Mouse (Mus musculus) CH12.LX (cell line): ENCODE measurements around the gene 1700020A23Rik. TPM values are rescaled to one million over a fixed set of nuclear protein-coding genes. Genes with fewer than 3 reads are reported as not detected.
A peak's percentile ranks its signal among the peaks of the same experiment; 100 is the strongest.

ENCODE experiments used
- DNase-seq: peaks from one replicate; pipeline ENCODE4 v3.0.0-alpha.2; 2013; ENCODE audit errors: extremely low read depth
- H3K27ac ChIP-seq: 2 replicates; pipeline ENCODE4 v1.5.1; 2012; ENCODE audit warnings: low read depth, mild to moderate bottlenecking, control low read depth, moderate library complexity; ENCODE audit not compliant: insufficient read depth
- H3K27me3 ChIP-seq: replicated peaks from 2 replicates; pipeline ENCODE3; 2012; ENCODE audit warnings: inconsistent platforms
- H3K36me3 ChIP-seq, 2 experiments: replicated peaks in 1 of 2; 2 replicates each; pipeline versions ENCODE3 to v1.6.1; 2012; ENCODE audit warnings: inconsistent platforms in 1 of 2, low read length in 1 of 2, mild to moderate bottlenecking in 1 of 2, mixed read lengths in 1 of 2, moderate library complexity in 1 of 2; ENCODE audit not compliant: control insufficient read depth in 1 of 2, insufficient read depth in 1 of 2
- H3K4me1 ChIP-seq, 2 experiments: 2 replicates each; pipeline ENCODE4 v1.6.1; 2012; ENCODE audit warnings: inconsistent platforms in 1 of 2, moderate library complexity in 1 of 2; ENCODE audit not compliant: insufficient read depth in 2 of 2, control insufficient read depth in 1 of 2
- H3K4me2 ChIP-seq: 2 replicates; pipeline ENCODE4 v1.6.1; 2012; ENCODE audit warnings: low read depth, mild to moderate bottlenecking, control low read depth; ENCODE audit not compliant: poor library complexity, insufficient read depth, severe bottlenecking
- H3K4me3 ChIP-seq, 3 experiments: fragments of 150-350 bp in 1 of 3; sonication (generic) in 1 of 3; replicated peaks in 1 of 3; 2 replicates each; pipeline versions ENCODE3 to v1.5.1; 2011 to 2012; ENCODE audit warnings: low read depth in 2 of 3, low read length in 2 of 3, mild to moderate bottlenecking in 2 of 3, moderate library complexity in 2 of 3, control low read depth in 1 of 3, improper control_type of control experiment in 1 of 3, inconsistent platforms in 1 of 3, mixed read lengths in 1 of 3; ENCODE audit not compliant: poor library complexity in 1 of 3
- H3K79me2 ChIP-seq: replicated peaks from 2 replicates; pipeline ENCODE4 v1.6.1; 2012; ENCODE audit warnings: mild to moderate bottlenecking, moderate library complexity; ENCODE audit not compliant: control insufficient read depth, poor library complexity, insufficient read depth, severe bottlenecking; ENCODE audit errors: extremely low read depth
- H3K9ac ChIP-seq: 2 replicates; pipeline ENCODE4 v1.6.1; 2012; ENCODE audit warnings: low read depth, mild to moderate bottlenecking, control low read depth, moderate library complexity; ENCODE audit not compliant: insufficient read depth
- H3K9me3 ChIP-seq: replicated peaks from 2 replicates; pipeline ENCODE3; 2012; ENCODE audit warnings: low read length, inconsistent platforms, mixed read lengths
- CHD1 ChIP-seq: IDR thresholded peaks from 2 replicates; pipeline ENCODE4 v1.6.1; 2012; ENCODE audit warnings: low read depth, low read length, improper control_type of control experiment, inconsistent platforms
- CTCF ChIP-seq, 2 experiments: IDR thresholded peaks in 1 of 2; conservative IDR thresholded peaks in 1 of 2; 2 replicates each; pipeline ENCODE4 v1.5.1; 2011 to 2012; ENCODE audit warnings: low read depth in 2 of 2, low read length in 2 of 2, improper control_type of control experiment in 1 of 2, inconsistent platforms in 1 of 2, mild to moderate bottlenecking in 1 of 2, moderate library complexity in 1 of 2
- GABPA ChIP-seq: IDR thresholded peaks from 2 replicates; pipeline ENCODE4 v1.6.1; 2012; ENCODE audit warnings: low read depth, low read length, improper control_type of control experiment, inconsistent platforms; ENCODE audit not compliant: insufficient replicate concordance
- JUN ChIP-seq: IDR thresholded peaks from 2 replicates; pipeline ENCODE4 v1.6.1; 2011; ENCODE audit warnings: low read depth, mild to moderate bottlenecking, low read length, improper control_type of control experiment, moderate library complexity; ENCODE audit not compliant: insufficient read depth
- KAT2A ChIP-seq: IDR thresholded peaks from 2 replicates; pipeline ENCODE4 v1.6.1; 2012; ENCODE audit warnings: low read length, improper control_type of control experiment, inconsistent platforms; ENCODE audit not compliant: insufficient replicate concordance
- MAX ChIP-seq: IDR thresholded peaks from 2 replicates; pipeline ENCODE4 v1.6.1; 2011; ENCODE audit warnings: low read length, improper control_type of control experiment
- MAZ ChIP-seq: IDR thresholded peaks from 2 replicates; pipeline ENCODE4 v1.6.1; 2012; ENCODE audit warnings: low read depth, mild to moderate bottlenecking, inconsistent platforms, low read length, improper control_type of control experiment, moderate library complexity
- MEF2A ChIP-seq: IDR thresholded peaks from 2 replicates; pipeline ENCODE4 v1.6.1; 2014; ENCODE audit warnings: low read depth, mild to moderate bottlenecking, inconsistent platforms, low read length, improper control_type of control experiment, borderline replicate concordance
- MXI1 ChIP-seq: IDR thresholded peaks from 2 replicates; pipeline ENCODE4 v1.6.1; 2011; ENCODE audit warnings: mild to moderate bottlenecking, low read depth, low read length, improper control_type of control experiment
- PAX5 ChIP-seq: IDR thresholded peaks from 2 replicates; pipeline ENCODE4 v1.6.1; 2012; ENCODE audit warnings: low read length, inconsistent platforms, mixed read lengths
- POLR2AphosphoS2 ChIP-seq: IDR thresholded peaks from 2 replicates; pipeline ENCODE4 v1.6.1; 2011; ENCODE audit warnings: low read depth, low read length, improper control_type of control experiment
- RAD21 ChIP-seq: IDR thresholded peaks from 2 replicates; pipeline ENCODE4 v1.6.1; 2011; ENCODE audit warnings: low read depth, mild to moderate bottlenecking, low read length, improper control_type of control experiment, moderate library complexity
- SMC3 ChIP-seq: IDR thresholded peaks from 2 replicates; pipeline ENCODE4 v1.6.1; 2011; ENCODE audit warnings: low read depth, low read length, improper control_type of control experiment
- UBTF ChIP-seq: IDR thresholded peaks from 2 replicates; pipeline ENCODE4 v1.6.1; 2012; ENCODE audit warnings: low read depth, mild to moderate bottlenecking, inconsistent platforms, low read length, improper control_type of control experiment, moderate library complexity
- USF1 ChIP-seq: IDR thresholded peaks from 2 replicates; pipeline ENCODE4 v1.6.1; 2014; ENCODE audit warnings: low read depth, mild to moderate bottlenecking, inconsistent platforms, low read length, improper control_type of control experiment
- USF2 ChIP-seq: conservative IDR thresholded peaks from 2 replicates; pipeline ENCODE4 v1.6.1; 2011; ENCODE audit warnings: low read depth, low read length, improper control_type of control experiment
- ZC3H11A ChIP-seq: IDR thresholded peaks from 2 replicates; pipeline ENCODE4 v1.6.1; 2012; ENCODE audit warnings: low read depth, mild to moderate bottlenecking, inconsistent platforms, low read length, improper control_type of control experiment
- ZKSCAN1 ChIP-seq: IDR thresholded peaks from 2 replicates; pipeline ENCODE4 v1.6.1; 2012; ENCODE audit warnings: low read depth, inconsistent platforms, low read length, improper control_type of control experiment, borderline replicate concordance
- ZMIZ1 ChIP-seq: IDR thresholded peaks from 2 replicates; pipeline ENCODE4 v1.6.1; 2012; ENCODE audit warnings: low read depth, mild to moderate bottlenecking, inconsistent platforms, low read length, improper control_type of control experiment
- ZNF384 ChIP-seq: IDR thresholded peaks from 2 replicates; pipeline ENCODE4 v1.6.1; 2012; ENCODE audit warnings: low read depth, low read length, improper control_type of control experiment, inconsistent platforms
- dilution Hi-C: fragments of 300-500 bp; cut with MboI; formaldehyde crosslinking; loops from 2 replicates; pipeline ENCODE4 v1.14.3; 2020; ENCODE audit warnings: low sequenced_read_pairs; ENCODE audit not compliant: extremely low pct_unique_long_range_greater_than_20kb, extremely low pct_ligation_motif_present
- in situ Hi-C: fragments of 300-500 bp; cut with MboI; formaldehyde crosslinking; loops from 3 replicates; pipeline ENCODE4 v1.14.3; 2019; ENCODE audit warnings: low sequenced_read_pairs, low pct_ligation_motif_present, low pct_unique_long_range_greater_than_20kb, mixed read lengths
- polyA plus RNA-seq: library from polyadenylated mRNA; unstranded; fragments of >175 nt; gene quantifications from 2 replicates; pipeline ENCODE4 v1.2.1, GENCODE M21; 2012; ENCODE audit warnings: low read depth; ENCODE audit not compliant: insufficient read length
- total RNA-seq, 2 experiments: library from RNA; depleted of rRNA; stranded (reverse); fragments of 300-350 nt in 1 of 2; fragments of >200 nt in 1 of 2; gene quantifications; 2 replicates each; pipeline ENCODE4 v1.2.3; 2012 to 2014

The 1700020A23Rik gene
- total and polyA plus RNA-seq, 3 experiments: not detected

DNA sequence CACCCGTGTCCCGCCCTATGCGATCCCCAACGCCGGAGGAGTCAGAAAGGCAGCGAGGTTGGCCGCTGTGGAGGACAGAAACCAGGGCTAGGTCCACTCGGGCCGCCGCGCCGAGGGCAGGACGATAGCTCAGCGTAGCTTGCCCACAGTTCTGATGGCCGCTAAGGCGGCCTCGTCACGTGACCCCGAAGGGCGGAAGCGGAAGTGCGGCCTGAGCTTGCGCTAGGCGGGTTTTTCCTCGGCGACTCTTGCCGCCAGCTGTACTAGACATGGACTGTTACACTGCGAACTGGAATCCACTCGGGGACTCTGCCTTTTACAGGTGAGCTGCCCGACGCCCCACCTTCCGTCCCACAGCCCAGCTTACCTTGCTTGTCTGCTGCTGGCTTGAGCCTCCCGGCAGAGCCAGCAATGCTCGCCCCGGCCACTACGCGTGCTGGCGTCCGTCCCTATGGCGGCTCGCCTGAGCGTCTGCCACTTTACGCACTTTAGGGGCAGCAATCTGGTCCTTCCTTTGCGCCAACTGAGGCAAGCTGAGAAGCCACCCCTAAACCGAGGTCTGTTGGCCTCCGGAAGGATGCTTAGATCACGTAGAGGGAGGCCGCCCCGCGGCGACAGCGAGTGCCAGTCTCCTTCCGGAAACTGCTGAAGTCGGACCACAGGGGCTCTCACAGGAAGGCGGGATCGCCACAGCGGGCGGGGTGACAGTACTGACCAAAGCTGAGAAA, 19.2 kb downstream of the 1700020A23Rik start, which contains the start of the genes Vps16 and Pced1a (continued):
- TF ChIP-seq CHD1: 0 out of 2 replicates have a peak, but pooled peaks have one; percentile 0
- peak; percentile 79 for TF ChIP-seq ZMIZ1
- TF ChIP-seq JUN: no peak
- no peak for TF ChIP-seq RAD21
- 0 out of 2 replicates have a peak, but pooled peaks have one; percentile 26 for TF ChIP-seq MAZ
- no peak; the same call in 1 of the 2 replicates for TF ChIP-seq GABPA

DNA sequence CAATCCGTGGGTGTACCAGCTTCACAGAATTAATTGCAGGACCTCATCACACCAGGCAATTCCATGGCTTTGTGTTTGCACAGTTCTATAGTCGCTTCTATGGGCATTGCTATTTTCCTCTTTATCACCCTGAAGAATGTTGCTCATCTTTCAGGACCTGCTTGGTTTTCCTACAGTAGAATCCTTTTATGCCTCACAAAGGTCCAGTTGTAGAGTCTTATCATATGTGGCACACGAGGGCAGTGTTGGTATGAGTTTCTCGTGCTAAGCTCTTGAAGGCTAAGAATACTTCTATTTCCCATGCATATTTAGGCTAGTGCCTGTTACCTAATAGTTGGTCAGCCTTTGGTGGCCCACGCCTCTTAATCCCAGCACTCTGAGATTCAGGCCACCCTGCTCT, 20.1 kb downstream of the 1700020A23Rik start:
- H3K79me2 ChIP-seq: peaks cover 47% of the 10 kb centered on the region
- dilution Hi-C loops: no loop called here
- H3K9ac ChIP-seq: peak overlapping the region; percentile 88
- H3K4me3 ChIP-seq: peak overlapping the region; percentile 91 to 93 (median 93)
- peaks cover 19 to 52% of the 10 kb centered on the region in 2 experiments for H3K36me3 ChIP-seq
- DNase-seq: no peak
- H3K27ac ChIP-seq: no peak overlapping the region
- H3K4me1 ChIP-seq: peaks cover 14 to 71% of the 10 kb centered on the region in 2 experiments
- in situ Hi-C loops: no loop called here
- H3K4me2 ChIP-seq: peak overlapping the region; percentile 91
- TF ChIP-seq SMC3 (peak; percentile 14; the same call in 1 of the 2 replicates), ZKSCAN1 (no peak), MXI1 (no peak), CTCF (conservative IDR thresholded peaks at IDR 0.05 in 1 of 2, IDR thresholded peaks at IDR 0.05 in 1 of 2; ENCODE audit: low read depth in 2 of 2, low read length in 2 of 2) (peak in 1 of 2 experiments; percentile 52; a peak in 2 of 4 replicates), RAD21 (peak; percentile 38), MAZ (no peak)
- H3K27me3 ChIP-seq: no peaks in the 10 kb centered on the region
- no peaks in the 10 kb centered on the region for H3K9me3 ChIP-seq

DNA sequence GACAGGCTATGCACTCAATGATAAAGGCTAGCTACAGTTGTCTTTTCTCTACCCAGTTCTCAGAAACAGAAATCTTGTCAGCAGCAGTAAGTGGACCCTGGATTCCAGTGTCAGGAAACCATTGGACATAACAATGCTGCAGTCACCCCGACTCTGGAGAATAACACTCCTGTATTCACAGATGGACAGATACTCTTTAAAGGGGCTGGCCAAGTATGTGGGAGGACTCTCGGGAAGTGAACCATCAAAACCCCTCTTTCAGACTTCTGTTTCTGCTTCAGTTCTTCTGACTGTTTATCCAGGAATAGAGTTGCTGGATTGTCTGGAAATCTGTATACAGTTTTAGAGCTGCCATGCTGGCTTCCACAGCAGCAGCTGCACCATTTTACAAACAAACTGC, 24.8 kb downstream of the 1700020A23Rik start:
- DNase-seq: no peak
- Histone ChIP-seq H3K9me3 (no peaks in the 10 kb centered on the region), H3K4me3 (no peak overlapping the region), H3K27me3 (no peaks in the 10 kb centered on the region), H3K9ac (no peak overlapping the region), H3K79me2 (peaks cover 81% of the 10 kb centered on the region), H3K36me3 (peaks cover 13 to 59% of the 10 kb centered on the region in 2 experiments), H3K27ac (no peak overlapping the region), H3K4me1 (peaks cover 2 to 77% of the 10 kb centered on the region in 2 experiments; a peak in 3 of 4 replicates), H3K4me2 (no peak overlapping the region)
- no peak for TF ChIP-seq CTCF (conservative IDR thresholded peaks at IDR 0.05 in 1 of 2, IDR thresholded peaks at IDR 0.05 in 1 of 2; ENCODE audit: low read depth in 2 of 2, low read length in 2 of 2)
- TF ChIP-seq MAX: no peak
- TF ChIP-seq UBTF: no peak
- TF ChIP-seq MEF2A: no peak
- TF ChIP-seq JUN: no peak
- no peak for TF ChIP-seq ZC3H11A
- TF ChIP-seq USF1: no peak
- no peak for TF ChIP-seq MAZ
- TF ChIP-seq MXI1: no peak
- TF ChIP-seq PAX5: no peak
- TF ChIP-seq KAT2A: no peak
- TF ChIP-seq USF2: no peak
- TF ChIP-seq ZNF384: no peak
- no peak for TF ChIP-seq POLR2AphosphoS2
- dilution Hi-C loops: no loop called here
- in situ Hi-C loops: no loop called here
